Mouse (Mus musculus) megakaryocyte, embryonic 14.5 days (primary cell): ENCODE data around the gene Prelp.

ENCODE experiments used
- FLI1 ChIP-seq: IDR thresholded peaks from 2 replicates; pipeline ENCODE4 v1.6.1; 2012; ENCODE audit warnings: low read length, inconsistent platforms, mixed read lengths
- GATA1 ChIP-seq: IDR thresholded peaks from 3 replicates; pipeline ENCODE4 v1.6.1; 2012; ENCODE audit warnings: mixed read lengths, low read length, inconsistent platforms, borderline replicate concordance

- TF ChIP-seq GATA1: no peak
- TF ChIP-seq FLI1: no peak
Measured at GRCm38 (mm10) chr1:133950061-133950782, 29.0 kb upstream of the Prelp start.
